Mouse (Mus musculus) adrenal gland, postnatal 14 days (tissue): ENCODE measurements around the gene Lim2. TPM values are rescaled to one million over a fixed set of nuclear protein-coding genes. Genes with fewer than 3 reads are reported as not detected.

Source experiments
- DNase-seq: peaks from one replicate; pipeline ENCODE4 v3.0.0; 2021; ENCODE audit warnings: mixed read lengths
- total RNA-seq: library from RNA; stranded (reverse); gene quantifications from 2 replicates; pipeline ENCODE4 v1.2.3, GENCODE M21; 2021

Lim2 gene
- total RNA-seq, 1 experiment from 2014 or later = not detected

DNA sequence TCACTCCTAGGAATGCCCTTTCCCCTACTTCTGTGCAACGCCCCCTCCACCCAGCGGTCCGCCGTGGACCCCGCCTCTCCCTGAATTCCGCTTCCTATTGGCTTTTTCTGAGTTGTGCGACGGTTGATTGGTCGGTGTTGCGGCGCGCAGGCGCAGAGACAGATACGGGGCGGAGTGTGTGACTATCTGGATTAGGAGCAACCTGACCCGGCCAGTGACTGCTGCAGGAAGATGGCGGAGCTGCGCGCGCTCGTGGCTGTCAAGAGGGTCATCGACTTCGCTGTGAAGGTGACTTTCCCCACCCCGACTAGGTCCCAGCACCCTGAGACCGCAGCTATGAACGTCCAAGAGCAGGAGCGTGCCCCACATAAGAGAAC lies 16.4 kb downstream of the Lim2 start, which contains the start of the genes Etfb and Gm45233:
Gene Etfb, plus strand, starts transcription at position 167 of the 377 bp plus-strand sequence.
Gene Gm45233, plus strand, starts transcription at position 212 of the 377 bp plus-strand sequence.
- DNase-seq = peak; percentile 97

GRCm38 (mm10) chr7:43447801-43448200 lies 20.3 kb downstream of the Lim2 start:
- DNase-seq = no peak

GRCm38 (mm10) chr7:43448246-43448645 lies 20.8 kb downstream of the Lim2 start:
- DNase-seq = peak; percentile 48

DNA sequence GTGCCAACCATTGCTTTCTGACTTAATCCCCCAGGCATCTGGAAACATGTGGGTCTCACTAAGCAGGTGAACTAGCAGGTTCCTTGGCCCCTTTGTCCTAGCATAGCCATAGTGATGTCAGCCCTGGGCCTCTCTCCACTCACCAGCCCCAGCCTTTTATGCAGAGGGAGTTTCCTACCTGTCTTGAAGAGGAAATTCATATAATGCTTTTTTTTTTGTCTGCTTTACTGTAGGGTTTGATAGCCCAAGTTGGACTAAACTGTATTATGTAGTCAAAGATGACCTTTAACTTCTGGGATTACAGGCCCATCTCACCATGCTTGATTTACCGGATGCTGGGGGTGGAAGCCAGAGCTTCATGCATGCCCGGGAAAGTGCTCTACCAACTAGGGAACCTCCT lies 22.3 kb downstream of the Lim2 start:
- DNase-seq = no peak

DNA sequence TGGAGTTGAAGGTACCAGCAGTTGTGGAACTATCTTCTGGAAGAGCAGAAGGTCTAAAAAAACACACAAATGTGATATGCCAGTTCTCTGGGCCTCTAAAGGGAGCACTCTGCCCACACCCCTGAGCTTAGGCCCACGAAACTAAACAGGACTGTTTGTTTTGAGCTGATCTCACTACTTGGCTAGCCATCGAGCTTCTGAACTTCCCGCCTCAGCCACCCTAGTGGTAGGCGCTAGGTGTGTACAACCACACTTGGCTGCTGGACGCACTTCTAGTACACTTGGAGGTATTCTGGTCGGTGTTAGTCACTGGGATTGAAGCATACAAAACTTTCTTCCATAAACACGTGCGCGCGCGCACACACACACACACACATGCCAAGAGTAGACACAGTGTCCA lies 24.3 kb downstream of the Lim2 start:
- DNase-seq = no peak

DNA sequence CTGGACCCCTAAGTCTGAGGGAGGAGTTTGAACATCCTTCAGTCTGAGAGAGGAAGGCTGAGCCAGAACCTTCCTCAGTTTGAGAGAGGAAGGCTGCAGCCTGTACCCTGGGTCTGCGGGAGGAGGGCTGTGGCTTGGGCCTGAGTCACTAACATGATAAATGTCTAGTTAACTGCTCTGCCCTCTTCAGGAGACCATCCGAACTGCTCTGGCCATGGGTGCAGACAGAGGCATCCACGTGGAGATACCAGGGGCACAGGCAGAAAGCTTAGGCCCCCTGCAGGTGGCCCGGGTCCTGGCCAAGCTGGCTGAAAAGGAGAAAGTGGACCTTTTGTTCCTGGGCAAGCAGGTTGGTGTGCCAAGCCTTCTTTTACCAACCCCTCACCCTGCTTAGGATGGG lies 25.1 kb downstream of the Lim2 start:
- DNase-seq = peak; percentile 69

GRCm38 (mm10) chr7:43453599-43454355 lies 26.3 kb downstream of the Lim2 start:
- DNase-seq = peak; percentile 60

- no peak for DNase-seq
Measured at GRCm38 (mm10) chr7:43454371-43454770, 26.9 kb downstream of the Lim2 start.

GRCm38 (mm10) chr7:43462851-43463250 lies 35.4 kb downstream of the Lim2 start, which contains the start of gene Vsig10l:
Vsig10l (plus strand) TSS chr7:43463151.
- no peak for DNase-seq

DNA sequence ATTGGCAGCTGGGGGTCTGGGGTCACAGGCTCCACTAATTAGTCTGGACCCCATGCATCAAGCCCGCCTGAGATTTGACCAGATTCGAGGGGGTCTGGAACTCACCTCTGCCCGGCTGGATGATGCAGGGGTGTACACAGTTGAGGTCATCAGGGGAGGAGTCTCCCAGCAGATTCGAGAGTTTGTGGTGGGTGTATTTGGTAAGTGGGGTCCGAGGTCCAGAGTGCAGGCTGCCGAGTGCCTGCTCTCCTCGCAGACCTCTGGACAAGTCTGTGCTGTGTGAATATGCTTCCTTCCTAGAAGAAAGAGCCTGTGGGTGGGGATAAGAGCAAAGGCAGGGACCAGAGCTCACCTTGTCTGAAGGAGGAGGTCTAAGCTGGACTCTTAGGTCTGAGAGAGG lies 36.5 kb downstream of the Lim2 start:
- DNase-seq = no peak

DNA sequence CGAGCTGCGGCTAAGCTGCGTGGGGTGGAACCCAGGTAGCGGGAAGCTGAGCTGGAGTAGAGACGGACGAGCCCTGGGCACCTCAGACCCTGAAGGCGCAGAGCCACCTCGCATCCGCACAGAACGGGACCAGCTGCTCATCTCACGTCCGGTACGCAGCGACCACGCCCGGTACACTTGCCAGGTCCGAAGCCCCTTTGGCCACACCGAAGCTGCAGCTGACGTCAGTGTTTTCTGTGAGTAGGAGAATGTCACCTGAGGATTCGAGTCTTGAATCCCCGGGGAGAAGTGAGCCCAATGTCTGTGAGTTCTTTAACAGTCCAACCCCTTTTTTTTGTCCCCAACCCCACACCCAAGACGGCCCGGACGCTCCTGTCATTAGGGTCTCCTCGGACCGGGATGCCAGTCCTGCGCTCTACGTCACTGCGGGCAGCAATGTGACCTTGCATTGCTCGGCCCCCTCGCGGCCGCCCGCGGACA lies 37.4 kb downstream of the Lim2 start:
- no peak for DNase-seq

- peak; percentile 93 for DNase-seq
Measured at GRCm38 (mm10) chr7:43465344-43466098, 38.1 kb downstream of the Lim2 start.

- DNase-seq = peak; percentile 95
Measured at GRCm38 (mm10) chr7:43466099-43466694, 38.7 kb downstream of the Lim2 start.

DNA sequence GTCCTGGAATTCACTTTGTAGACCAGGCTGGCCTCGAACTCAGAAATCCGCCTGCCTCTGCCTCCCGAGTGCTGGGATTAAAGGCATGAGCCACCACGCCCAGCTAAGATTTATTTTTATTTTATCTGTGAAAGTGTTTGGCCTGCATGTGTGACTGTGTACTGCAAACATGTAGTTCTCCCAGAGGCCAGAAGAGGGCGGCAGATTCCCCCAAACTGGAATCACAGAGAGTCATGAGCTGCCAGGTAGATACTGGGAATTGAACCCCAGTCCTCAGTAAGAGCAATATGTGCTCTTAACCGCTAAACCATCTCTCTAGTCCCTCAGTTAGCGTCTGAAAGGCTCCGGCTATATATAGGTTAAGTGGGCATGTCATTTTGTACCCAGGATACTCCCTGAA lies 42.9 kb downstream of the Lim2 start:
- peak; percentile 52 for DNase-seq

- peak; percentile 56 for DNase-seq
Measured at GRCm38 (mm10) chr7:43475706-43476105, 48.2 kb downstream of the Lim2 start.

DNA sequence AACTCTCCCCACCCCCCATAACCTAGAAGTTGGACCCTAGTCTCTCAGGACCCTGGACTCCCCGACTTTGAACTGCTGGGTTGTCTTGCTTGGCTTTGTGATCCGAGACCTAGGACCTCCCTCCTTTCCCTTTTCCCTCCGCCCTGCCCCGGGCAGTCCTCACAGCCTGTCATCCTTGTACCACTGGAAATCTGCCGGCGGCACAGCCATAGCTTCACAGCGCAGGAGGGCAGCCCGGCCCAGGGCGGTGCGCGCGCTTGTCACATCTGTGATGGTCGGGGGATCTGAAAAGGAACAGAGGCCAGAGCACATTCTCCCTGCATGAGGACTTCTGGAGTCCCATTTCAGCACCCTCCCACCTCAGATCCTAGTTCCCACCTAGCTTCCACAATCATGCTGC lies 48.9 kb downstream of the Lim2 start:
- DNase-seq = no peak

- no peak for DNase-seq
Measured at GRCm38 (mm10) chr7:43481191-43481590, 53.7 kb downstream of the Lim2 start.

DNA sequence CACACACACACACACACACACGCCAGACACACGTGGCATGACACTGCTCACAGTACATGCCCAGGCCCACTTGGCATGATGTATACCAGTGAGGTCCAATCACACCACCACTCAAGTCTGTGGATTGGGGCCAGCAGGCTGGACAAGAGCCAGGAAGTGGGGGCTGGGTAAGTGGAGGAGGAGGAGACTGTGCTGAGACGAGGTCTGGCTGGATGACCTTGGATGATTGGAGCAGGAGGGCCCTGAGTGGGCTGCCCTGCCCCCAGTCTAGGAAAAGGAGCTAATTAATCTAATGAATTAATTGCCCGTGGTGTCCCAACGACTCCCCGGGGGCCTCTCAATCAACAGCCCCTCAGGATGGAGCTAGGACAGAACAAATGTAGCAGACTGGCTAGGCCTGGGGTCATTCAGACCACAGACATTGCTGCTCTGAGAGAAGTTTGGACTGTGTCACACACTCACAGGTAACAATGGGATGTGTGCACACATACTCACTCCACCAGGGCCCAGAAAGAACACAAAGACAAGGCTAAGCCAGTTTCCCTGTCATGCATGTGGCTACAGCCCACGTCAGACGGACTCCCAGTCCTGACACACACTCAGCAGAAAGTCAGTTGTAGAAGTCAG lies 54.7 kb downstream of the Lim2 start:
- DNase-seq = peak; percentile 57

- DNase-seq = peak; percentile 61
Measured at GRCm38 (mm10) chr7:43483236-43483635, 55.8 kb downstream of the Lim2 start.
